ENCODE assay signal across 23 mouse cellular contexts in the genomic region with DNA sequence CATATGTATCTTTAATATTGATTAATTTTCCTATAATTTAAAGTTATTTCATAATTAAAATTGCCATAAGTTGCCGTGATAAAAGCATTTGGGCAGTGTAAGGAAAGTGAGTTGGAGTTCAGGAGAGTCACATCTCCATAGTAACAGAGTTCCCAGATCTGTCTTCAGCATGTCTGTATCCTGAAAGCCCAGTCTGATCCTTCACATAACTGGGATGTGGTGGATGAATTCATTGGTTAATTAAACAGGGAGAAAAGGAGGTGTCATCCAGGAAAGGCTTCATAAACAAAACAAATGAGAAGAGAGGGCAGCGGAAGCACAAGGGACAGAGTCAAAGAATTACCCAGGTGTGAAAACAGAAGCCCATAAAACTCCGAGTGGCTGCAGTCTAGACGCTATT.
A peak's percentile ranks its signal among the peaks of the same experiment; 100 is the strongest.
DNase-seq lines count a peak whose midpoint lies in the region; ATAC-seq and TF ChIP-seq lines count a peak whose summit lies in the region.
"Had no signal": no experiment of that assay in that cellular context is flagged by ENCODE, and none has a peak within 500 bp of the region (broad histone marks: within the 10 kb centered on the region; RNA-seq: fewer than 3 reads in every experiment).

No protein-coding gene starts in this region.

- no peaks in the 10 kb centered on the region for H3K9me3 ChIP-seq in kidney, embryonic 15.5 days (replicated peaks)
- H3K9me3 ChIP-seq: embryonic facial prominence, embryonic 10.5 days; embryonic facial prominence, embryonic 13.5 days; forebrain, embryonic 12.5 days; forebrain, embryonic 15.5 days; heart, embryonic 10.5 days; hindbrain, embryonic 12.5 days; hindbrain, embryonic 15.5 days had no signal

- no peak overlapping the region for H3K4me3 ChIP-seq in kidney, embryonic 15.5 days (replicated peaks)
- no peak overlapping the region for H3K4me3 ChIP-seq in kidney, adult 2 months (ENCODE audit: insufficient read depth, low read depth, low read length)
- H3K4me3 ChIP-seq: embryonic facial prominence, embryonic 10.5 days; embryonic facial prominence, embryonic 13.5 days; erythroblast, embryonic 14.5 days; forebrain, embryonic 12.5 days; forebrain, embryonic 15.5 days; heart, adult 2 months; heart, embryonic 10.5 days; hindbrain, embryonic 12.5 days; hindbrain, embryonic 15.5 days had no signal

- DNase-seq in embryo, embryonic 10.5 days (ENCODE audit: low spot score) = peak; percentile 14
- no peak for DNase-seq in embryo, embryonic 9.5 days (ENCODE audit: extremely low spot score)
- DNase-seq in kidney, adult 2 months = no peak
- DNase-seq in Muller cell, postnatal 12 days (ENCODE audit: inconsistent ontology term) = peak; percentile 43
- peak; percentile 16 for DNase-seq in ZHBTc4 (ENCODE audit: low read depth, low spot score)
- DNase-seq in layer of hippocampus, adult 18-20 months (ENCODE audit: low spot score in 2 of 2) = no peak
- DNase-seq in spleen, adult 18-20 months = no peak
- DNase-seq: adrenal gland, postnatal 10 days; adrenal gland, postnatal 36 days; cerebellum, adult 18-20 months; cerebellum, adult 9-10 months; cerebellum, postnatal 14 days; gastrocnemius, postnatal 25 days; heart, adult 2 months had no signal

- no peak overlapping the region for H3K4me2 ChIP-seq in kidney, embryonic 15.5 days
- H3K4me2 ChIP-seq: embryonic facial prominence, embryonic 13.5 days; forebrain, embryonic 12.5 days; forebrain, embryonic 15.5 days; hindbrain, embryonic 12.5 days; hindbrain, embryonic 15.5 days had no signal

- no peak for TF ChIP-seq CTCF in kidney, adult 2 months (conservative IDR thresholded peaks at IDR 0.05; ENCODE audit: insufficient read depth, insufficient read length, low read depth, low read length)

- H3K36me3 ChIP-seq in kidney, embryonic 15.5 days = no peaks in the 10 kb centered on the region
- H3K36me3 ChIP-seq in kidney, adult 2 months (ENCODE audit: control insufficient read depth, insufficient read depth, low read length) = no peaks in the 10 kb centered on the region
- H3K36me3 ChIP-seq: embryonic facial prominence, embryonic 10.5 days; embryonic facial prominence, embryonic 13.5 days; forebrain, embryonic 12.5 days; forebrain, embryonic 15.5 days; heart, embryonic 10.5 days; hindbrain, embryonic 12.5 days; hindbrain, embryonic 15.5 days had no signal

- H3K9ac ChIP-seq in kidney, embryonic 15.5 days = no peak overlapping the region
- H3K9ac ChIP-seq: embryonic facial prominence, embryonic 13.5 days; forebrain, embryonic 12.5 days; forebrain, embryonic 15.5 days; hindbrain, embryonic 12.5 days; hindbrain, embryonic 15.5 days had no signal

- 19% methylated on average over 4 of the region's 4 CpGs for WGBS in kidney, embryonic 15.5 days
- WGBS in kidney, adult 2 months = 17% methylated on average over 4 of the region's 4 CpGs

- ATAC-seq in kidney, embryonic 15.5 days (replicated peaks; ENCODE audit: low FRiP score) = peak; percentile 46; the same call in 1 of the 2 replicates
- ATAC-seq: forebrain, embryonic 15.5 days had no signal

- no peaks in the 10 kb centered on the region for H3K4me1 ChIP-seq in kidney, embryonic 15.5 days
- H3K4me1 ChIP-seq in kidney, adult 2 months (ENCODE audit: control insufficient read depth, insufficient read depth, low read length) = no peaks in the 10 kb centered on the region
- H3K4me1 ChIP-seq: heart, embryonic 10.5 days had no signal

- TF ChIP-seq POLR2A in kidney, adult 2 months (IDR thresholded peaks at IDR 0.05; ENCODE audit: low read depth, low read length) = no peak

- H3K27ac ChIP-seq in kidney, embryonic 15.5 days = no peak overlapping the region
- H3K27ac ChIP-seq in kidney, adult 2 months (ENCODE audit: insufficient read depth, low read depth, low read length) = no peak overlapping the region
- H3K27ac ChIP-seq: embryonic facial prominence, embryonic 10.5 days; embryonic facial prominence, embryonic 13.5 days; forebrain, embryonic 12.5 days; forebrain, embryonic 15.5 days; heart, adult 2 months; heart, embryonic 10.5 days; hindbrain, embryonic 12.5 days; hindbrain, embryonic 15.5 days had no signal

- H3K27me3 ChIP-seq in kidney, embryonic 15.5 days = no peaks in the 10 kb centered on the region
- H3K27me3 ChIP-seq in kidney, adult 2 months (replicated peaks; ENCODE audit: control insufficient read depth, insufficient read depth, low read length) = no peaks in the 10 kb centered on the region
- H3K27me3 ChIP-seq: embryonic facial prominence, embryonic 13.5 days; forebrain, embryonic 12.5 days; forebrain, embryonic 15.5 days; hindbrain, embryonic 12.5 days; hindbrain, embryonic 15.5 days had no signal

Comparison
In these comparisons a context has a peak if more than half of its experiments do, and no peak if none do; other contexts are left out.
1. DNase-seq: peak in embryo, embryonic 10.5 days (single experiment), Muller cell, postnatal 12 days (single experiment) and ZHBTc4 (single experiment); none in embryo, embryonic 9.5 days (single experiment), kidney, adult 2 months (single experiment), layer of hippocampus, adult 18-20 months (0 of 2) and spleen, adult 18-20 months (0 of 2).